Mouse (Mus musculus) MEL (cell line): ENCODE measurements around the gene Gatad2a. TPM values are rescaled to one million over a fixed set of nuclear protein-coding genes. Genes with fewer than 3 reads are reported as not detected.
"Not testable (repeated sequence)": the region's sequence is repeated elsewhere in the genome, so short reads cannot be mapped to it uniquely, and the experiment has no call there.

Source experiments
- DNase-seq: peaks from one replicate; pipeline ENCODE4 v3.0.0; 2011; ENCODE audit warnings: low read depth, low spot score
- H3K27ac ChIP-seq: 2 replicates; pipeline ENCODE4 v1.5.1; 2012; ENCODE audit warnings: low read depth, mild to moderate bottlenecking, control low read depth, low read length, moderate library complexity; ENCODE audit not compliant: control insufficient read depth
- H3K27me3 ChIP-seq, 2 experiments: fragments of 150-350 bp in 1 of 2; sonication (generic) in 1 of 2; 2 replicates each; pipeline ENCODE4 v1.6.1; 2012; ENCODE audit warnings: low read length in 2 of 2, mild to moderate bottlenecking in 2 of 2, improper control_type of control experiment in 1 of 2, moderate library complexity in 1 of 2; ENCODE audit not compliant: insufficient read depth in 2 of 2, control insufficient read depth in 1 of 2
- H3K36me3 ChIP-seq, 2 experiments: 2 replicates each; pipeline ENCODE4 v1.6.1; 2012 to 2014; ENCODE audit warnings: low read length in 2 of 2, improper control_type of control experiment in 1 of 2, inconsistent platforms in 1 of 2, mild to moderate bottlenecking in 1 of 2; ENCODE audit not compliant: insufficient read depth in 2 of 2, control insufficient read depth in 1 of 2
- H3K4me1 ChIP-seq, 2 experiments: fragments of 150-350 bp in 1 of 2; sonication (generic) in 1 of 2; 2 replicates each; pipeline ENCODE4 v1.6.1; 2012; ENCODE audit warnings: low read length in 2 of 2, improper control_type of control experiment in 1 of 2, mild to moderate bottlenecking in 1 of 2; ENCODE audit not compliant: insufficient read depth in 2 of 2, control insufficient read depth in 1 of 2
- H3K4me3 ChIP-seq, 2 experiments: fragments of 150-350 bp in 1 of 2; sonication (generic) in 1 of 2; 2 replicates each; pipeline ENCODE4 v1.5.1; 2012; ENCODE audit warnings: low read depth in 2 of 2, low read length in 2 of 2, mild to moderate bottlenecking in 2 of 2, moderate library complexity in 2 of 2, control low read depth in 1 of 2, improper control_type of control experiment in 1 of 2; ENCODE audit not compliant: control insufficient read depth in 1 of 2, insufficient read depth in 1 of 2
- H3K79me2 ChIP-seq: 2 replicates; pipeline ENCODE4 v1.6.1; 2012; ENCODE audit warnings: mild to moderate bottlenecking, low read length, moderate library complexity; ENCODE audit not compliant: control insufficient read depth, poor library complexity, insufficient read depth
- H3K9ac ChIP-seq: 2 replicates; pipeline ENCODE4 v1.6.1; 2012; ENCODE audit warnings: low read depth, mild to moderate bottlenecking, control low read depth, low read length, moderate library complexity; ENCODE audit not compliant: control insufficient read depth, poor library complexity, severe bottlenecking
- H3K9me3 ChIP-seq: fragments of 150-350 bp; sonication (generic); replicated peaks from 2 replicates; pipeline ENCODE4 v1.6.1; 2012; ENCODE audit warnings: mild to moderate bottlenecking, low read length, improper control_type of control experiment, moderate library complexity; ENCODE audit not compliant: insufficient read depth
- CHD2 ChIP-seq: IDR thresholded peaks from 2 replicates; pipeline ENCODE4 v1.6.1; 2011; ENCODE audit warnings: low read length, improper control_type of control experiment
- E2F4 ChIP-seq: IDR thresholded peaks from 2 replicates; pipeline ENCODE4 v1.6.1; 2011; ENCODE audit warnings: low read depth, low read length, improper control_type of control experiment, borderline replicate concordance
- ELF1 ChIP-seq: IDR thresholded peaks from 2 replicates; pipeline ENCODE4 v1.6.1; 2014; ENCODE audit warnings: low read depth, mild to moderate bottlenecking, inconsistent platforms, low read length, improper control_type of control experiment, moderate library complexity
- GABPA ChIP-seq: IDR thresholded peaks from 2 replicates; pipeline ENCODE4 v1.6.1; 2012; ENCODE audit warnings: low read depth, mild to moderate bottlenecking, inconsistent platforms, low read length, improper control_type of control experiment, moderate library complexity
- GATA1 ChIP-seq: IDR thresholded peaks from 2 replicates; pipeline ENCODE4 v1.6.1; 2011; ENCODE audit warnings: low read depth, low read length, improper control_type of control experiment
- HCFC1 ChIP-seq: IDR thresholded peaks from 2 replicates; pipeline ENCODE4 v1.6.1; 2012; ENCODE audit warnings: low read depth, mild to moderate bottlenecking, inconsistent platforms, low read length, improper control_type of control experiment, moderate library complexity
- MAFK ChIP-seq: IDR thresholded peaks from 2 replicates; pipeline ENCODE4 v1.6.1; 2011; ENCODE audit warnings: low read depth, mild to moderate bottlenecking, low read length, improper control_type of control experiment, borderline replicate concordance
- MAZ ChIP-seq: IDR thresholded peaks from 2 replicates; pipeline ENCODE4 v1.6.1; 2012; ENCODE audit warnings: low read depth, mild to moderate bottlenecking, inconsistent platforms, low read length, improper control_type of control experiment
- MEF2A ChIP-seq: IDR thresholded peaks from 2 replicates; pipeline ENCODE4 v1.6.1; 2014; ENCODE audit warnings: low read depth, mild to moderate bottlenecking, inconsistent platforms, low read length, improper control_type of control experiment; ENCODE audit not compliant: poor library complexity, insufficient replicate concordance, severe bottlenecking; ENCODE audit errors: extremely low read depth
- MXI1 ChIP-seq: IDR thresholded peaks from 2 replicates; pipeline ENCODE4 v1.6.1; 2011; ENCODE audit warnings: mild to moderate bottlenecking, low read depth, low read length, improper control_type of control experiment
- NELFE ChIP-seq: IDR thresholded peaks from 2 replicates; pipeline ENCODE4 v1.6.1; 2011; ENCODE audit warnings: low read depth, low read length, improper control_type of control experiment
- POLR2AphosphoS2 ChIP-seq: IDR thresholded peaks from 2 replicates; pipeline ENCODE4 v1.6.1; 2011; ENCODE audit warnings: low read length, improper control_type of control experiment
- RAD21 ChIP-seq: IDR thresholded peaks from 2 replicates; pipeline ENCODE4 v1.6.1; 2011; ENCODE audit warnings: mild to moderate bottlenecking, low read depth, low read length, improper control_type of control experiment
- UBTF ChIP-seq: IDR thresholded peaks from 2 replicates; pipeline ENCODE4 v1.6.1; 2012; ENCODE audit warnings: low read depth, mild to moderate bottlenecking, inconsistent platforms, low read length, improper control_type of control experiment, moderate library complexity, borderline replicate concordance; ENCODE audit not compliant: insufficient read depth
- USF1 ChIP-seq: IDR thresholded peaks from 2 replicates; pipeline ENCODE4 v1.6.1; 2014; ENCODE audit warnings: low read depth, mild to moderate bottlenecking, inconsistent platforms, low read length, improper control_type of control experiment, moderate library complexity
- ZC3H11A ChIP-seq: IDR thresholded peaks from 2 replicates; pipeline ENCODE4 v1.6.1; 2012; ENCODE audit warnings: low read depth, mild to moderate bottlenecking, inconsistent platforms, low read length, improper control_type of control experiment
- ZNF384 ChIP-seq: IDR thresholded peaks from 2 replicates; pipeline ENCODE4 v1.6.1; 2012; ENCODE audit warnings: low read depth, mild to moderate bottlenecking, inconsistent platforms, low read length, improper control_type of control experiment
- polyA plus RNA-seq, 2 experiments: library from polyadenylated mRNA; stranded (reverse) in 1 of 2; unstranded in 1 of 2; fragments of >175 nt in 1 of 2; fragments of >200 nt in 1 of 2; gene quantifications; 2 replicates each; pipeline versions ENCODE4 v1.2.1 to v1.2.4; 2012; ENCODE audit warnings: low replicate concordance in 2 of 2, low read depth in 1 of 2; ENCODE audit not compliant: insufficient read length in 2 of 2, insufficient read depth in 1 of 2, missing spikeins in 1 of 2
- total RNA-seq: library from RNA; depleted of rRNA; stranded (reverse); fragments of 300-350 nt; gene quantifications from 2 replicates; pipeline ENCODE4 v1.2.3, GENCODE M21; 2012

The Gatad2a gene
- total and polyA plus RNA-seq, 3 experiments: 38.0 to 129 (median 111) TPM

DNA sequence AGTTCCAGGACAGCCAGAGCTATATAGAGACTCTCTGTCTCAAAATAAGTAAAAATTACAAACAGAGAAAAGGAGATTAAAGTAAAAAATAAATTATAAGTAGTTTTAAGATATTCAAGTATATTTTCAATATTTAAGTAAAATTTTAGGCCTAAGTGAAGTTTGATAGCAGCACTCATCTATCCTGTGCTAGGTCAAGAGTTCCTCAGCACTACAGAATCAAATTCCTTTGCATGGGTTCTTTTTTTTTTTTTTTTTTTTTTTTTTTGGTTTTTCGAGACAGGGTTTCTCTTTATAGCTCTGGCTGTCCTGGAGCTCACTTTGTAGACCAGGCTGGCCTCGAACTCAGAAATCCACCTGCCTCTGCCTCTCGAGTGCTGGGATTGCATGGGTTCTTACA is 53.7 kb downstream of the Gatad2a start:
- DNase-seq, H3K27ac ChIP-seq, H3K4me1 ChIP-seq, H3K9me3 ChIP-seq, H3K27me3 ChIP-seq, H3K9ac ChIP-seq, H3K4me3 ChIP-seq: not testable (repeated sequence)
- Histone ChIP-seq H3K36me3 (peaks cover 13 to 19% of the 10 kb centered on the region in 2 experiments), H3K79me2 (peaks cover 42% of the 10 kb centered on the region)
- TF ChIP-seq ZNF384: peak; percentile 52; the same call in 1 of the 2 replicates

DNA sequence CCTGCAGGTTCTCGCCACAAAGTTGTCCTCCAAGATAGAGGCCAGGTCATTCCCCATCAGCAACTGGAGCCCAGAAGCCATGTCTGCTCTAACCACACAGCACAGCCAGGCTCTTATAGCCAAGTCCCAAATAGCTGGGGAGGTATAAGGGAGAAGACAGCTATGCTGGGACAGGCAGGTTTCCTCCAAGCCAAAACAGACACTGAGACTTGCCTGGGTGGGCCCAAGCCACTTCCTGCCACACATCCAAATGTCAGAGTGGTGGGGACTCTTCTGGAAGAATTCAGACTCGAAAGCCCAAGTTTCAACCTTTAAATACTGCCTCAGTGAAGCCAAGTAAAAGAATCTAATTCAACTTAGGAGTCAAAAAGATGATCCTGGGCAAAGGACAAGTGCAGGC is 55.8 kb downstream of the Gatad2a start:
- H3K4me3 ChIP-seq: no peak overlapping the region
- no peak overlapping the region for H3K27ac ChIP-seq
- DNase-seq: no peak
- H3K9ac ChIP-seq: no peak overlapping the region
- H3K36me3 ChIP-seq: peaks cover 12 to 13% of the 10 kb centered on the region in 2 experiments
- H3K9me3 ChIP-seq: no peaks in the 10 kb centered on the region
- H3K79me2 ChIP-seq: peaks cover 40% of the 10 kb centered on the region
- TF ChIP-seq ZC3H11A (no peak), POLR2AphosphoS2 (no peak), UBTF (no peak), ELF1 (no peak)
- H3K4me1 ChIP-seq: peaks cover 0 to 10% of the 10 kb centered on the region in 2 experiments; a peak in 2 of 4 replicates
- no peaks in the 10 kb centered on the region for H3K27me3 ChIP-seq

DNA sequence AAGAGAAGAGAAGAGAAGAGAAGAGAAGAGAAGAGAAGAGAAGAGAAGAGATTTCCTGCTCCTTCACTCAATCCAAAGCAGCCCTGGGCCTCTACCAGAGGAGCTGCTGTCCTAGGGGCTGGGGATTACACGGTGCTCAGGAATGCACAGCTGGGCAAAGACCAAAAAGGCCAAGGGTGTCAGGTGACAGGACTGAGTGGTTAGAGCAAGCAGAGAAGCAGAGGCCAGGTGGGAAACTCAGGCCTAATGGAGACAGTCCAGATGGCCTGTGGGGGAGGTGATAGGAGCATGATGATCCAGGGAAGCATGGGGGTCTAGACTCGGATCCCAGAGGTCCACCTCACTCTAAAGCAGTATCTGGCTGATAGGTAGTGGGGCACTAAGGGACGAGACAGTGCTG is 56.6 kb downstream of the Gatad2a start:
- Histone ChIP-seq H3K27me3 (no peaks in the 10 kb centered on the region), H3K79me2 (peaks cover 37% of the 10 kb centered on the region), H3K27ac (no peak overlapping the region), H3K4me1 (peaks cover 0 to 10% of the 10 kb centered on the region in 2 experiments; a peak in 2 of 4 replicates), H3K9ac (no peak overlapping the region), H3K9me3 (no peaks in the 10 kb centered on the region), H3K4me3 (no peak overlapping the region), H3K36me3 (peaks cover 10 to 13% of the 10 kb centered on the region in 2 experiments)
- TF ChIP-seq RAD21: no peak
- no peak for TF ChIP-seq MEF2A
- TF ChIP-seq HCFC1: no peak
- no peak for TF ChIP-seq POLR2AphosphoS2
- no peak for TF ChIP-seq NELFE
- TF ChIP-seq MAFK: no peak
- no peak for TF ChIP-seq ZNF384
- no peak for TF ChIP-seq GABPA
- TF ChIP-seq USF1: no peak
- no peak for TF ChIP-seq MXI1
- TF ChIP-seq E2F4: no peak
- no peak for TF ChIP-seq GATA1
- TF ChIP-seq CHD2: no peak
- no peak for TF ChIP-seq ELF1
- no peak for TF ChIP-seq MAZ
- DNase-seq: no peak
